Mouse (Mus musculus) liver, postnatal 0 days (tissue): ENCODE results near the gene Srsf3. TPM values are rescaled to one million over a fixed set of nuclear protein-coding genes. Genes with fewer than 3 reads are reported as not detected.

Experiments used
- ATAC-seq: fragments of 200-750 bp; cut with Nextera tagmentation; 2 replicates; pipeline ENCODE4 v1.8.0; 2017; ENCODE audit warnings: mild to moderate bottlenecking, moderate library complexity
- DNase-seq: peaks from one replicate; pipeline ENCODE4 v3.0.0-alpha.2; 2016
- H3K27ac ChIP-seq: fragments of 300-500 bp; sonication (generic); 2 replicates; pipeline ENCODE4 v1.5.1; 2014; ENCODE audit warnings: antibody characterized with exemption, moderate library complexity, mild to moderate bottlenecking, low read depth
- H3K27me3 ChIP-seq: fragments of 300-500 bp; sonication (generic); 2 replicates; pipeline ENCODE4 v1.6.1; 2014; ENCODE audit warnings: low read length, control low read depth, mixed read lengths; ENCODE audit not compliant: insufficient read depth
- H3K36me3 ChIP-seq: fragments of 300-500 bp; sonication (generic); replicated peaks from 2 replicates; pipeline ENCODE4 v1.6.1; 2014; ENCODE audit warnings: mild to moderate bottlenecking, control low read depth, low read length, moderate library complexity, mixed read lengths; ENCODE audit not compliant: insufficient read depth
- H3K4me1 ChIP-seq: fragments of 300-500 bp; sonication (generic); 2 replicates; pipeline ENCODE4 v1.6.1; 2014; ENCODE audit warnings: antibody characterized with exemption, mild to moderate bottlenecking, control low read depth; ENCODE audit not compliant: insufficient read depth
- H3K4me2 ChIP-seq: fragments of 300-500 bp; sonication (generic); 2 replicates; pipeline ENCODE4 v1.6.1; 2014; ENCODE audit warnings: low read depth, mild to moderate bottlenecking, low read length, moderate library complexity, mixed read lengths
- H3K4me3 ChIP-seq: fragments of 300-500 bp; sonication (generic); 2 replicates; pipeline ENCODE4 v1.5.1; 2014; ENCODE audit warnings: low read depth, low read length
- H3K9ac ChIP-seq: fragments of 300-500 bp; sonication (generic); replicated peaks from 2 replicates; pipeline ENCODE4 v1.6.1; 2014; ENCODE audit warnings: mild to moderate bottlenecking, moderate library complexity
- H3K9me3 ChIP-seq: fragments of 300-500 bp; sonication (generic); 2 replicates; pipeline ENCODE4 v1.6.1; 2016; ENCODE audit warnings: mild to moderate bottlenecking, control low read depth, low read length, mixed read lengths
- CTCF ChIP-seq: sonication (generic); IDR thresholded peaks from 2 replicates; pipeline ENCODE4 v1.5.1; 2016; ENCODE audit warnings: antibody characterized with exemption, low read depth
- EP300 ChIP-seq: IDR thresholded peaks from 2 replicates; pipeline ENCODE4 v1.6.1; 2016; ENCODE audit warnings: antibody characterized with exemption, low read depth, mild to moderate bottlenecking
- WGBS: fragments of 180-500 bp; shearing (Covaris S2); extraction: QIAGEN DNeasy Blood & Tissue Kit; methylation state at CpG from one replicate; pipeline ENCODE4 v1.1.7; 2014; ENCODE audit not compliant: insufficient replicate concordance; 5-methylcytosine and 5-hydroxymethylcytosine counted together
- polyA plus RNA-seq: library from polyadenylated mRNA; unstranded; fragments of >200 nt; fragmentation: Nextera tagmentation; extraction: Ambion mirVana; gene quantifications from 2 replicates; pipeline ENCODE4 v1.2.1, GENCODE M21; 2015

Srsf3 gene
- polyA plus RNA-seq, 1 experiment from 2014 or later, result 163 TPM

DNA sequence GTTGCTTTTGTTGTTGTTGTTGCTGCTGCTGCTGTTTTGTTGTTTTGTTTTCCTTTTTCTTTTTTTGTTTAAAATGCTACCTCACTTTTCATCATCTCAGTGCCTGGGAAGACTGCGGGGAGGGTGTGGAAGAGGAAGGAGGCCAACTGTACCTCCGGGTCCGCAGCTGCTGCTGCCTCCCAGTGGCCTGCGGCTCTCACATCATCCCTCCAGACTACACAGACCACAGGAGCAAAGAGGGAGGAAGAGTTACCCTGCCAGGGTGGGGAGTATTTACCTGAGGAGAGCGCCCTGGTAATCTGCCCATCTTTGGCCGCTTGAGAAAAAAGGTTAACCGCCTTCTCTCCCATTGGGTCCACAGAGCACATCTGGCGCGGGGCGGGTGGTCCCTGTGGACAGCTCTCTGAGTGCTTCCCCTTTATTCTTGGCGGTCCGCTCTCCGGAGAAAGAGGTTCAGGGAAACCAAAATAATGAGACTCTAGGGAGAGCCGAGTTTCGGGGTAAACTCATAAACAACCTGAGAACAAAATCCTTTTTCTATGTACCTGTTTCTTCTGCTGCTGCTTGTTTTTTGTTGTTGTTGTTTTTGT, 10.1 kb upstream of the Srsf3 start:
- H3K27ac ChIP-seq, result peak overlapping the region; percentile 29; the same call in 1 of the 2 replicates
- no peak overlapping the region for H3K4me3 ChIP-seq
- H3K36me3 ChIP-seq, result no peaks in the 10 kb centered on the region
- no peak overlapping the region for H3K9ac ChIP-seq
- H3K4me1 ChIP-seq, result peaks cover 16% of the 10 kb centered on the region
- peak; percentile 70 for TF ChIP-seq CTCF
- TF ChIP-seq EP300, result no peak
- DNase-seq (peak; percentile 51), ATAC-seq (peak; percentile 33; the same call in 1 of the 2 replicates)
- H3K27me3 ChIP-seq, result no peaks in the 10 kb centered on the region
- peak overlapping the region; percentile 62 for H3K4me2 ChIP-seq
- whole genome bisulfite sequencing, result 21% methylated on average over 15 of the region's 15 CpGs
- no peaks in the 10 kb centered on the region for H3K9me3 ChIP-seq

DNA sequence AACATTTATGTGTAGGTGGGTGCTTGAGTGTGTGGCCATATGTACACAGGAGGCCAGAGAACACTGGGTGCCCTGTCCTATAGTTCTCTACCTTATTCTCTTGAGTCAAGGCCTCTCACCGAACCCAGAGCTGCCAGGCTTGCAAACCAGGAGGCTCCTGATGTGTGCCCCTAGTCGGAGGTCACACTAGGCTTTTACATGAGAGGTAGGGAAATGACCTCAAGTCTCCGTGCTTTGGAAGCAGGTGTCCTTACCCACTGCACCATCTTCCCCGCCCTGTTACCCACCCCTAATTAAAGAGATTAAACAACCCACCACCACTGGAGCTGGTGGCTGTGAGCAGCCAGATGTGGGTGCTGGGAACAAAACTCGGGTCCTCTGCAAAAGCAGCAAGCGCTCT, 9.1 kb upstream of the Srsf3 start:
- no peak overlapping the region for H3K4me3 ChIP-seq
- H3K36me3 ChIP-seq, result no peaks in the 10 kb centered on the region
- no peaks in the 10 kb centered on the region for H3K27me3 ChIP-seq
- TF ChIP-seq CTCF, result no peak
- TF ChIP-seq EP300, result no peak
- H3K27ac ChIP-seq, result no peak overlapping the region
- no peak overlapping the region for H3K9ac ChIP-seq
- H3K9me3 ChIP-seq, result no peaks in the 10 kb centered on the region
- DNase-seq (no peak), ATAC-seq (no peak)
- no peak overlapping the region for H3K4me2 ChIP-seq
- 82% methylated on average over 6 of the region's 6 CpGs for WGBS
- H3K4me1 ChIP-seq, result peaks cover 14% of the 10 kb centered on the region

DNA sequence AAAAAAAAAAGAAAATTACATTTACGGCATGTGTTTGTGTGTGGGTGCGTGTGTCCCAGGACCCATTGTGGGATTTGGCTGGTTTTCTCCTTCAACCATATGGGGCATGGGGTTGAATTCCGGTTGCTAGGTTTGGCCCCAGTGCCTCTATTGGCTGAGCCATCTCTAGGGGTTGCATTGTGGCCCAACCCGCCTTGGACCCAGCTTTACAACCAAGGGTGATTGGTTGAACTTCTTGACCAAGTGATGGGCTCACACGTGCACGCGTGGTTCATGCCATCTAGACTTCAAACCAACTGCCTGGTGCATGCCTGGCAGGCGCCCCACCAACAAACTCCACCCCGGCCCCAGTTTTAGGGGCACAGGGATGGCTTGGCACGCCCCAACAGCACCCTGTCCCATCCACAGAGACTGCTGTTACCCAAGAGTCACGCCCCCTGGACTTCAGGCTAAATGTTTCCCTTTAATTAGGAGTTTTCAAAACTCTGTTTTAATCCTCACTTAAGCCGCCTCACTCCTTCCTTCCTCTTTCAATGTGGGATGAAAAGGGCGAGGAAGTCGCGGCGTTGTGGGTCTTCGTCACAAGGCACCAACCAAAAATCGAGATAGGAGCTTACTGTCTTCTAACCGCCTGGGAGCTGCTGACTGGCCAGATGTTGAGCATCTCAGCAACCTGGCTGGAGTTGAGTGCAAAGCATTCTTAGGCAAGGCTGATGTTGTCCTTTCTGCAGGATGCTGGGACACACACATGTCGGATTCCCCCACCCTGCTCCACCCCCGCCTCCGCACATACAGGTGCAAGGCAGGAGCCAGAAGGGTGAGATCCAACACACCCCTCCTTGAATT, 8.2 kb upstream of the Srsf3 start:
- WGBS, result 46% methylated on average over 22 of the region's 22 CpGs
- Histone ChIP-seq H3K9me3 (no peaks in the 10 kb centered on the region), H3K27ac (peak overlapping the region; percentile 53), H3K36me3 (no peaks in the 10 kb centered on the region), H3K4me1 (peaks cover 12% of the 10 kb centered on the region), H3K9ac (peak overlapping the region; percentile 34; the same call in 1 of the 2 replicates), H3K4me3 (no peak overlapping the region), H3K4me2 (peak overlapping the region; percentile 38), H3K27me3 (no peaks in the 10 kb centered on the region)
- no peak for TF ChIP-seq CTCF
- no peak for TF ChIP-seq EP300
- DNase-seq, result no peak
- ATAC-seq, result no peak

DNA sequence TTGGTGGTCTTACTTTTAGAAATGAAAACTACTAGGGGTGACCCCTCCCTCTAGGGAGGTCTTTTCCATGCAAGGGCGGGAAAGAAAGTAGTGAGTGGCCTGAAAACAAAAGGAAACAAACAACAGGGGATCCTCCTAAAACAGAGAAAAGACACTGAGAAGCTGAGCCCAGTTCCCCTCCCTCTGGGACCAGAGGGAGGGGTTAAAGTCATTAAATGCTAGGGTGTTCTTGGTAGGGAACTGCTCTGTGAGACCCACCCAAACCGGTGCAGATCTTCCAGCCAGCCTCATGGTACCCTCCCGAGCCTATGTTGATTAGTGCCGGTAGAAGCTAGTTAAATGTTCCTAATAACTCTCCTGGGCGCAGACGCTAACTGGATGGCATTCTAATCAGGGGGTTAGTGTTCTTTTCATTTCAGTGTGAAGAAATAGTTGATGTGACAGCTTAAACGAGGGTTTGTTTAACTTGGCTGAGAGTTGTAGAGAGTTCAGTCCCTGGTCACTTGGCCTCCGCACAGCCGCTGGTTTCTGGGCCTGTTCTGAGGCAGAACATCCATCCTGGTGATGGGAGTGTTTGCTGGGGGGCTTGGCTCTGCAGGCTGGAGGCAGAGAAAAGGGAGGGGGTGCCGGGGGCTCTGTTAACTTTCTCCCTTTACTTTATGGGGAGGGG, 7.4 kb upstream of the Srsf3 start:
- Histone ChIP-seq H3K36me3 (no peaks in the 10 kb centered on the region), H3K4me2 (peak overlapping the region; percentile 38), H3K4me1 (peaks cover 12% of the 10 kb centered on the region), H3K27ac (peak overlapping the region; percentile 53), H3K9me3 (no peaks in the 10 kb centered on the region), H3K9ac (peak overlapping the region; percentile 34; the same call in 1 of the 2 replicates), H3K4me3 (no peak overlapping the region), H3K27me3 (no peaks in the 10 kb centered on the region)
- 50% methylated on average over 10 of the region's 10 CpGs for WGBS
- DNase-seq, result no peak
- ATAC-seq, result peak; percentile 80
- TF ChIP-seq EP300 (no peak), CTCF (no peak)

DNA sequence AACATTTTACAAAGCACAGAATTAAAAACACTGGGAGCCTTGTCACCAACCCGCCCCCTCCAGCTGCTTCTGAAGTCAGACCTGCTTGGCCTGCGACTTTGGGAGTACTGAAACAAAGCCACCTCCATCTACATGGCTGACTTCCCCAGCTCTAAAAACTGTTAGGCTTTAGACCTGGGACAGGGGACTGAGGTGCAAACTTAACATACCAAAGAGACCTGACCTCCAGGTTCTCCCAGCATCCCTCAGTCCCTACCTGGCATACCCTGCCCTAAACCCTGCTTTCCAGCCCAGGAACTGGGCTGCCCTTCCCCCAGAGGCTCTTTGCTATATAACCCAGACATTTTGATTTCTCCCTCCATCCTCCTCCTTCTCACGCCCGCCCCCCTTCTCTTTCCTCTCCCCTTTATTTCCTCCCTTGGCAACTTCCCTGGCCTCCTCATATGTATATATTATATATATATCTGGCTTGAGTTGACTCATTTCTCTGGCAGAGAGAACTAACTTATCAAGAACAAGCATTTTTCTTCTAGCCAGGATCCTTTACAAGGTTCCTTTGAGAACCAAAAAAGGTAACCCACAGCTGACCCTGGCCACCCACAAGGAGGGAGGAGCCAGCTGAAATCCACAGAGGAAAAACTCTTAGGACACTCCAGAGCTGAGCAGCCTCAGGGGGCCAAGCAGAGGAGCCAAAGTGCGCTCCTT, 5.6 kb upstream of the Srsf3 start:
- Histone ChIP-seq H3K27me3 (no peaks in the 10 kb centered on the region), H3K4me1 (peaks cover 18% of the 10 kb centered on the region), H3K4me2 (no peak overlapping the region), H3K27ac (no peak overlapping the region), H3K9me3 (no peaks in the 10 kb centered on the region), H3K9ac (no peak overlapping the region), H3K36me3 (no peaks in the 10 kb centered on the region), H3K4me3 (no peak overlapping the region)
- TF ChIP-seq CTCF (no peak), EP300 (no peak)
- WGBS, result 71% methylated on average over 5 of the region's 5 CpGs
- DNase-seq (no peak), ATAC-seq (no peak)
